Mouse (Mus musculus): ENCODE results near the gene S100a2. TPM values are rescaled to one million over a fixed set of nuclear protein-coding genes. Genes with fewer than 3 reads are reported as not detected.

The S100a2 gene
- polyA plus RNA-seq, 1 experiment: not detected

- no peak for DNase-seq (ENCODE audit: extremely low spot score in 1 of 2, low spot score in 1 of 2)
Measured at GRCm38 (mm10) chr3:90595556-90595955, 5.5 kb downstream of the S100a2 start.

DNA sequence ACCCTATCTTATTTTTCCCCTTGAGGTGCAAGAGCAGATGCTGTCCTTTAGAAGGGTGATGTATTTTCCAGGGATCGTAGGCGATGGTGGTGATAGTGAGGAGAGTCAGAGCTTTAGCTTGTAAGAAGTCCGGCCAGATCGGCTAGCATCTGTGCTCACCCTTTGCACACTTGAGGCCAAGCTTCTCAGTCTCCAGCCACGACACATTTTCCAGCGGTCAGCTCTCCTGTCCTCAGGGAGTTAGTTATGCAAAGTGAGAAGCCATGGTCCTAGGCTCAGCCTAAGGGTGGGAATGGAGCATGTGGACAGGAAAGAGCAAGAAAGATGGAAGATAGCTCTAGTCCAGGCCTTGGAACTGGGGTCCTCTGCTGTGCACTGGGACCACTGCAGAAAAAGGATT lies 6.8 kb downstream of the S100a2 start:
- no peak for DNase-seq (ENCODE audit: extremely low spot score in 1 of 2, low spot score in 1 of 2)

- no peak for DNase-seq (ENCODE audit: extremely low spot score in 1 of 2, low spot score in 1 of 2)
Measured at GRCm38 (mm10) chr3:90597736-90598135, 7.7 kb downstream of the S100a2 start.

- no peak for DNase-seq (ENCODE audit: extremely low spot score in 1 of 2, low spot score in 1 of 2)
Measured at GRCm38 (mm10) chr3:90598212-90598611, 8.2 kb downstream of the S100a2 start.

DNA sequence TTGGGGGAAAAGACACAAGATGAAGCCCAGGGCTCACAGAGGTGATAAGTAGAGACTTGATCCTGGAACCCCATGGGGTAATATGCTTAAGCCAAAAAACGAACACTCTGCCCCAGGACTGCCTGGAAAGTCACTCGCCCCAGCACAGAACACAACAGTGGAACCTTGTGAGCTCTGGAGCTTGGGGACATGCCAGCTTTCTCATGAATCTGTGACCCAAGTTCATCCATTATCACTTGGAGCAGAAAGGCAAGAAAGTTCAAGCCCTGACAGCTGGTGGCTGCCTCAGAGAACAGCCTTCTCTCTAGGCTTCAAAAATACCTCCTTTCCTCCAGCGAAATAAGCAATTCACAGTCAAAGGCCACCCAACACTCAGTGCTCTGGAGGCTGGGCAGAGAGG lies 9.4 kb downstream of the S100a2 start:
- DNase-seq (ENCODE audit: extremely low spot score in 1 of 2, low spot score in 1 of 2): no peak

GRCm38 (mm10) chr3:90600036-90600435 lies 10.0 kb downstream of the S100a2 start:
- DNase-seq (ENCODE audit: extremely low spot score in 1 of 2, low spot score in 1 of 2): no peak

DNA sequence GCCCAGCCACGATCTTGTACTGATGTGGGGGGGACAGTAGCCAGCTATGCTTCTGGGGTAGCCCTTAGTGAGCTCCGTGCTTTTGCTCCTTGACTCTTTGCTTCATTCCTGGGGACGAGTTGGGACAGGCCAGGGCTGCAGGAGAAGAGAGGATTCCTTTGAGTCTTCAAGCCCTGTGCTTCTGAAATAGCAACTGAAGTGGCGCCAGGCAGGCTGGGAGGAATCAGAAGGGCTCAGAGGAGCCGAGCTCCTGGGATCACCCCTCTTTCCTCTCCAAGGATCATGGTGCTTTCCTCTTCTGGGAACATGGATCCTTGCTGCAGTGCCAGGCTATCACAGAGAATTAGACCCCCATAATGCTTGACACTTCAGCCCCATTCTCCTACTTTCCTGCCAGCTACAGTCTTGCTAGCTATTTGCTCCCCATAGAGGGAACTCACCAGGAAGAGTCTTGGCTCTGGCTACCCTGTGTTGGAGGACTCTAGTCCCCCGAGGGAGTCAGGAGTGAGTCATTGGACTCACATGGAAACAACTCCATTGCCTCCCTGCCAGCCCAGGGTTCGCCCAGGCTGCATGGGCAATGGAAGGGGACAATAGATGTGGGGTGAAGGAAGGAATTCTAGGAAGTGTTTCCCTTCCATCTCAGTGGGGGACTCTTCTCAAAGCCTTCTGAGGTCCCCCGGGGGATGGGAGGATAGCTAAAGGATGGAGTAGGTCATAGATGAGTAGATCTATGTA lies 10.6 kb downstream of the S100a2 start:
- no peak for DNase-seq (ENCODE audit: extremely low spot score in 1 of 2, low spot score in 1 of 2)

DNA sequence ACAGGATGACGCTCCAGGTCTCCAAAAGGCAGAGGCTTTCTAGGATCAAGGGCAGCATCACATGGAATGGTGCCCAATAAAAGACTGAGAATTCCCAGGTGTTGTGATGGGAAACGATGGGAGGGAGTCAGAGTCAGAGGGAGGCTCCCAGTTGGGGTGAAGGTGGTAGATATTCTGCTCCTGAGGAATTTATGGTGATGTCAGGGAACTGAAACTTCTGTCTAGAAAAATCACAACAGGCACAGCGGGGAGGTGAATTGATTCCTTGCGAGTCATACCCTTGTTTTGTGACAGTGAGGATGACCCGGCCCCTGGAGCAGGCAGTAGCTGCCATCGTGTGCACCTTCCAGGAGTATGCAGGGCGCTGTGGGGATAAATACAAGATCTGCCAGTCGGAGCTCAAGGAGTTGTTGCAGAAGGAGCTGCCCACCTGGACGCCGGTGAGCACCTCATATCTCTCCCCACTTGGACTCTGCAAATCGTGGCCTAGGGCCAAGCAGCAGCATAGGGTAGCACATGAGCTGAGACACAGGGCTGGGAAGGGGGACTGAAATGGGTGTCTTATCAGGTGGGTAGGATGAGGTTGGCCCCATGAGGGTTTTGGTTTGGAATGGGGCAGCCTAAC lies 11.6 kb downstream of the S100a2 start, which contains the start of gene Gm42674:
TSS of gene Gm42674 (plus strand) at position 419 of the 625 bp plus-strand sequence.
- no peak for DNase-seq (ENCODE audit: extremely low spot score in 1 of 2, low spot score in 1 of 2)

GRCm38 (mm10) chr3:90603623-90604022 lies 13.6 kb downstream of the S100a2 start, which contains the start of gene S100a4:
Gene S100a4 (plus strand): TSS chr3:90603771.
- no peak for DNase-seq (ENCODE audit: extremely low spot score in 1 of 2, low spot score in 1 of 2)

DNA sequence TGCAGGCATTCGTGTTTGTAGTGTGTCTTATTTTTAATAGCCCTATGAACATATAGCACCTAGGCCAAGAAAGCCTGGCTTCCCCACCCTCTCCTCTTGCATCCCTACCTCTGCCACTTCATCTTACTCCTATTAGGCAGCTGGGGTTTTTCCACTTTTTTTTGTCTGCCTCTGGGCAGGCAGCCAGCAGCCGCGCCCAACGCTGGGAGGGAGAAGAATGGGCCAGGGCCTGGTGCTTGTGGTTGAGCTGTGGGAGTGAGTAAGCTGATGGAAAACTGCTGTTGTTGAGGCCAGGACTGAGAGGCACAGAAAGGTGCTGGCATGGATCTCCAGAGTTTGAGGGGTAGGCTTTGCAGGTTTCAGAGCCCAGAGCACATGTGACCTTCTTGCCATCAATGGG lies 14.4 kb downstream of the S100a2 start:
- DNase-seq (ENCODE audit: extremely low spot score in 1 of 2, low spot score in 1 of 2): peak in 1 of 2 experiments; percentile 75

GRCm38 (mm10) chr3:90605049-90605448 lies 15.0 kb downstream of the S100a2 start:
- peak in 1 of 2 experiments; percentile 37 for DNase-seq (ENCODE audit: extremely low spot score in 1 of 2, low spot score in 1 of 2)

- DNase-seq (ENCODE audit: extremely low spot score in 1 of 2, low spot score in 1 of 2): no peak
Measured at GRCm38 (mm10) chr3:90605736-90606135, 15.7 kb downstream of the S100a2 start.

- no peak for DNase-seq (ENCODE audit: extremely low spot score in 1 of 2, low spot score in 1 of 2)
Measured at GRCm38 (mm10) chr3:90606185-90606584, 16.1 kb downstream of the S100a2 start.

DNA sequence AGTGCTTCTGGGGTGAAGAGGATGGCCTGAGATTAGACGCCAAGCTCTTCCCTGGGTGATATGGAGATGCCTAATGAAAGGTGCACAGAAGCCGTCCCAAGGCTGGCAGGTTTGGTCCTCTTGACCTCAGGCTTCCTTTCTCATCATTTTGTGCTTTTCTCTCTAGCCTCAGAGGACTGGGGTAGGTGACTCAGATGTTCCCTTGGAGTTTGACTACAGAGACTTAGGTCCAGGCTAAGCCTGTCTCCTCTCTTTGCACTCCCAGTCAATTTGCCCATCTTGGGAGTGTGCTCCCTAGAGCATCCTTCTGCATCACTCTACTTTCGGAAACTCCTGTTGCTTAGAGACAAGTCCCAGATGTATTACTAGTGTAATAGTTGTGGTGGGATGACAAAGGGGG lies 17.3 kb downstream of the S100a2 start:
- no peak for DNase-seq (ENCODE audit: extremely low spot score in 1 of 2, low spot score in 1 of 2)

DNA sequence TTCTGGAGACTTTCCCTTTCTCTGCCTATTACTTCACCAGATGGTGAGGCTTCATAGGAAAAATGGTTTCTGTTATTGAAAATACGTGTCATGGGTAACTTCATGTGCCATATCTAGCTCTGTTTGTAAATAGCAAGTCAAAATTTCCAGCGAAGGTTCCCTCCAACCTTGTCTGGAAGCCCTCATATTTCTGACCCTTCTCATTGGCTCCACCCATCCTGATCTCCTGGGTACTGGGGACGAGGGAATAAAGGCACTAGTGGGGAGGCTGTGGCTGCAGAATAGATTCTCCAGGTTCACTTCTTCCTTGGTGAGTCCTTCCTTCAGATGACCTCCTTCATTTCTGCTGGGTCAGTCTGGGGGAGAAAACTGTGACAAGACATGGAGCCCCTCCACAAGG lies 18.2 kb downstream of the S100a2 start, which contains the start of gene S100a5:
TSS of gene S100a5 (plus strand) at position 301 of the 400 bp plus-strand sequence.
- no peak for DNase-seq (ENCODE audit: extremely low spot score in 1 of 2, low spot score in 1 of 2)

DNA sequence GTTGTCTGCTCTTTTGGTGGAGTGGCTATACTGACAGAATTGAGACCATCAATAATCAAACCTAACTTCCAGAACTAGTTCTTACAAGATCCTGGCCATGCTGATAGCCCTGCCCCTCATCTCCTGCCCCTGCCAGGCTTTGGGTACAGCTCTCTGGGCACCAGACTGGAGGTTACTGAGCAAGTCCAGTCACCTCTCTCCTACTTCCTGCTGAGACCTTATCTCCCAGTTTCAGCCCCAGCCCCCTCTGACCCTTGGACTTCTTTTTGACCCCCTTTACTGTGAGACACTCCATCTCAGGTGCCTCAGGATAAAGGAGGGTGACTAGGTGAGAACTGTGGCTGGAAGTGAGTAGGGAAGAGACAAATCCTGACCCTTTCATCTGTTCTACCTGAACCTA lies 19.1 kb downstream of the S100a2 start:
- no peak for DNase-seq (ENCODE audit: extremely low spot score in 1 of 2, low spot score in 1 of 2)

- no peak for DNase-seq (ENCODE audit: extremely low spot score in 1 of 2, low spot score in 1 of 2)
Measured at GRCm38 (mm10) chr3:90611494-90611893, 21.4 kb downstream of the S100a2 start.

- DNase-seq (ENCODE audit: extremely low spot score in 1 of 2, low spot score in 1 of 2): no peak
Measured at GRCm38 (mm10) chr3:90612061-90612460, 22.0 kb downstream of the S100a2 start.

DNA sequence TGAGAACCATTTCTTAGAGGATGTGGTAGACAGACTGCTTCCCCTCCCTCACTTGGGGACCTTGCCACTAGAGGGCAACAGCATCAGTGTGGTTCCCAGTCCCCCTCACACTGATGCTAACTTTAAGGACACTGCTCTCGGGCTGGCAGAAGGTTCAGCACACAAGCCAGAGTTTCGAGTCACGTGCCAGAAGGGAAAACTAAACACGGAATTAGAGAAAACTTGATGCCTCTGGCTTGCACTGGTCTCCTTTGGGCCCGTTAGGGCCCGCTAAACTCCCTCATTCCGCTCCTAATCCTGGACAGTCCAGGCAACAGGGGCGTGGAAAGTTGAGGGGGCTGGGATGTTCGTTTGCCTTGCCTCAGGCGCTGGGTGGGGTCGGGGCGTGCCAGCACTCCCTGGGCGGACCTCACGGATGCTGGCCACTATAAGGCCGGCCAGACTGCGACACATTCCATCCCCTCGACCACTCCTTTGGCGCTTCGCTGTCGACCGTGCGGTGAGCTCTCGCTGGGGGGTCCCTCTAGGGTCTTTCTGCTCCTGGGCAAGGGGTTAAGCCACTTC lies 22.8 kb downstream of the S100a2 start, which contains the start of gene S100a6:
TSS of gene S100a6 (plus strand) at position 155 of the 564 bp plus-strand sequence.
- DNase-seq (ENCODE audit: extremely low spot score in 1 of 2, low spot score in 1 of 2): peak in 1 of 2 experiments; percentile 70

GRCm38 (mm10) chr3:90613461-90614147 lies 23.6 kb downstream of the S100a2 start:
- DNase-seq (ENCODE audit: extremely low spot score in 1 of 2, low spot score in 1 of 2): no peak

- no peak for DNase-seq (ENCODE audit: extremely low spot score in 1 of 2, low spot score in 1 of 2)
Measured at GRCm38 (mm10) chr3:90614148-90614530, 24.1 kb downstream of the S100a2 start.
